Mouse (Mus musculus): ENCODE measurements around the gene Bola3.

GRCm38 (mm10) chr6:83321927-83322326, 27.0 kb upstream of the Bola3 start:
- TF ChIP-seq CTCF (conservative IDR thresholded peaks at IDR 0.05; ENCODE audit: low read length) (no peak), NANOG (IDR thresholded peaks at IDR 0.05; ENCODE audit: borderline replicate concordance, low read length) (no peak), POU5F1 (IDR thresholded peaks at IDR 0.05; ENCODE audit: borderline replicate concordance, low read length) (no peak)

All from E14TG2a.4 (cell line).